ENCODE assay signal across 11 mouse cellular contexts in the genomic region with DNA sequence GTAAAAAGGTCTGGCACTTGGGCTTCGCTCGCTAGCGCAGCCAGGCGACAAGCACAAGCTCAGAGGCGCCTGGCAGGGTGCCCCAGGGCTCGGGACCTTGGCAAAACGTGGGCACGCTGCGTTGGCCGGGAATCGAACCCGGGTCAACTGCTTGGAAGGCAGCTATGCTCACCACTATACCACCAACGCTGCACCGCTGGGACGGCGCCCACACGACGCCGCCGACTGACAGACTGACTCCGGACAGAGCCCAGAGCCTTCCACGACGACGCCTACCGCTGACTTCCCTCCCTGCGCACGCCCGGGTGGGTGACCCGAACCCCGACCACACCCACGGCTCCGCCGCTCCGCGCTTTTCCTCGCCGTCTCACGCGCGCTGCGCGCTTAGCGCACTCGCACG. TPM values are rescaled to one million over a fixed set of nuclear protein-coding genes. Genes with fewer than 3 reads are reported as not detected.
DNase-seq lines count a peak whose midpoint lies in the region; ATAC-seq and TF ChIP-seq lines count a peak whose summit lies in the region.
"Not testable (repeated sequence)": the region's sequence is repeated elsewhere in the genome, so short reads cannot be mapped to it uniquely, and the experiment has no call there.
"Had no signal": no experiment of that assay in that cellular context is flagged by ENCODE, and none has a peak within 500 bp of the region (broad histone marks: within the 10 kb centered on the region; RNA-seq: fewer than 3 reads in every experiment).

No protein-coding gene starts in this region.

- H3K4me3 ChIP-seq in embryonic facial prominence, embryonic 13.5 days; forebrain, postnatal 0 days (ENCODE audit: low read depth, low read length); hindbrain, embryonic 11.5 days (ENCODE audit: low read depth, low read length); intestine, postnatal 0 days (ENCODE audit: low read depth, low read length); liver, embryonic 12.5 days: not testable (repeated sequence)

- not testable (repeated sequence) for DNase-seq in forebrain, postnatal 0 days; hindbrain, embryonic 11.5 days (ENCODE audit: low spot score)

- not testable (repeated sequence) for H3K27ac ChIP-seq in embryonic facial prominence, embryonic 13.5 days; forebrain, postnatal 0 days (ENCODE audit: low read depth, low read length); hindbrain, embryonic 11.5 days (ENCODE audit: low read depth, low read length); intestine, postnatal 0 days (ENCODE audit: low read depth, low read length); liver, embryonic 12.5 days

- not testable (repeated sequence) for H3K9ac ChIP-seq in embryonic facial prominence, embryonic 13.5 days; forebrain, postnatal 0 days; hindbrain, embryonic 11.5 days (ENCODE audit: low read depth, low read length); intestine, postnatal 0 days (ENCODE audit: low read depth, low read length); liver, embryonic 12.5 days

- ATAC-seq in embryonic facial prominence, embryonic 13.5 days (ENCODE audit: insufficient number of reproducible peaks, insufficient read depth, low FRiP score, low TSS enrichment, low read depth): 0 out of 2 replicates have a peak, but pooled peaks have one; percentile 15
- ATAC-seq in forebrain, postnatal 0 days: peak; percentile 64
- ATAC-seq in hindbrain, embryonic 11.5 days (ENCODE audit: low FRiP score): peak; percentile 36
- ATAC-seq in intestine, postnatal 0 days: peak; percentile 55
- peak; percentile 60 for ATAC-seq in liver, embryonic 12.5 days
- ATAC-seq in megakaryocyte, adult 5-6 weeks (ENCODE audit: poor library complexity, severe bottlenecking): peak; percentile 46
- peak; percentile 20 for ATAC-seq in monocyte, adult 5-6 weeks (replicated peaks; ENCODE audit: insufficient number of reproducible peaks, low FRiP score, low TSS enrichment, poor library complexity, severe bottlenecking)

- H3K4me1 ChIP-seq in embryonic facial prominence, embryonic 13.5 days; forebrain, postnatal 0 days (ENCODE audit: insufficient read depth); hindbrain, embryonic 11.5 days (replicated peaks; ENCODE audit: control insufficient read depth, insufficient read depth, low read length); intestine, postnatal 0 days (replicated peaks; ENCODE audit: control insufficient read depth, insufficient read depth, low read length); liver, embryonic 12.5 days: not testable (repeated sequence)

- H3K9me3 ChIP-seq in embryonic facial prominence, embryonic 13.5 days; forebrain, postnatal 0 days (ENCODE audit: low read length); hindbrain, embryonic 11.5 days (ENCODE audit: control insufficient read depth, low read length); intestine, postnatal 0 days (ENCODE audit: control insufficient read depth); liver, embryonic 12.5 days (replicated peaks): not testable (repeated sequence)

- H3K27me3 ChIP-seq in embryonic facial prominence, embryonic 13.5 days: peaks cover 38% of the 10 kb centered on the region
- H3K27me3 ChIP-seq in forebrain, postnatal 0 days (ENCODE audit: insufficient read depth, low read length): not testable (repeated sequence)
- peaks cover 20% of the 10 kb centered on the region for H3K27me3 ChIP-seq in hindbrain, embryonic 11.5 days (ENCODE audit: control insufficient read depth, insufficient read depth, low read length)
- H3K27me3 ChIP-seq in intestine, postnatal 0 days (replicated peaks; ENCODE audit: control insufficient read depth, insufficient read depth, low read length): peaks cover 18% of the 10 kb centered on the region
- H3K27me3 ChIP-seq in liver, embryonic 12.5 days (replicated peaks): peaks cover 43% of the 10 kb centered on the region

- H3K4me2 ChIP-seq in embryonic facial prominence, embryonic 13.5 days; forebrain, postnatal 0 days (ENCODE audit: low read depth); hindbrain, embryonic 11.5 days (replicated peaks; ENCODE audit: low read depth, low read length); intestine, postnatal 0 days (replicated peaks; ENCODE audit: low read depth); liver, embryonic 12.5 days: not testable (repeated sequence)

- no CpG with 5 or more reads among the region's 45 CpGs for WGBS in embryonic facial prominence, embryonic 13.5 days
- WGBS in forebrain, postnatal 0 days: no CpG with 5 or more reads among the region's 45 CpGs
- no CpG with 5 or more reads among the region's 45 CpGs for WGBS in hindbrain, embryonic 11.5 days
- WGBS in intestine, postnatal 0 days: no CpG with 5 or more reads among the region's 45 CpGs
- WGBS in liver, embryonic 12.5 days (ENCODE audit: insufficient replicate concordance): no CpG with 5 or more reads among the region's 45 CpGs

- not testable (repeated sequence) for TF ChIP-seq CTCF in forebrain, postnatal 0 days (IDR thresholded peaks at IDR 0.05; ENCODE audit: low read depth); intestine, postnatal 0 days (IDR thresholded peaks at IDR 0.05; ENCODE audit: low read depth)

- H3K36me3 ChIP-seq in embryonic facial prominence, embryonic 13.5 days; forebrain, postnatal 0 days (ENCODE audit: insufficient read depth); hindbrain, embryonic 11.5 days (ENCODE audit: control insufficient read depth, insufficient read depth, low read length); intestine, postnatal 0 days (ENCODE audit: control insufficient read depth, insufficient read depth); liver, embryonic 12.5 days: not testable (repeated sequence)

RNA-seq across cellular contexts. Expression of a gene that starts 7.5 kb away (rescaled TPM):
- polyA plus RNA-seq in embryonic facial prominence, embryonic 13.5 days (2015; fragmentation: Nextera tagmentation; extraction: Ambion mirVana): 9.4 and 10.1 TPM in 2 replicates
- total RNA-seq in forebrain, postnatal 0 days (2014; rRNA removed): 13.5 and 14.9 TPM in 2 replicates
- 13.9 and 14.6 TPM in 2 replicates for polyA plus RNA-seq in forebrain, postnatal 0 days (2015; fragmentation: Nextera tagmentation; extraction: Ambion mirVana)
- 9.6 TPM in 2 replicates for polyA plus RNA-seq in hindbrain, embryonic 11.5 days (2014; fragmentation: Nextera tagmentation; extraction: Ambion mirVana)
- 13.9 and 15.8 TPM in 2 replicates for polyA plus RNA-seq in intestine, postnatal 0 days (2015; fragmentation: Nextera tagmentation; extraction: Ambion mirVana)
- polyA plus RNA-seq in liver, embryonic 12.5 days (2016; fragmentation: Nextera tagmentation; extraction: Ambion mirVana): 16.1 and 17.0 TPM in 2 replicates
- total RNA-seq in megakaryocyte, adult 5-6 weeks (2015): 499 and 513 TPM in 2 replicates
- total RNA-seq in megakaryocyte, adult 5-6 weeks (2017): 540 and 572 TPM in 2 replicates
- 270 to 442 TPM (median 434 TPM) in 3 replicates for total RNA-seq in monocyte, adult 5-6 weeks (2017)
- polyA plus RNA-seq: C2C12 had no signal

RNA-seq across cellular contexts. Expression of a gene that starts 41.5 kb away (rescaled TPM):
- 1.3 and 2.1 TPM in 2 replicates for polyA plus RNA-seq in embryonic facial prominence, embryonic 13.5 days (2015; fragmentation: Nextera tagmentation; extraction: Ambion mirVana)
- total RNA-seq in forebrain, postnatal 0 days (2014; rRNA removed): 1.7 and 2.4 TPM in 2 replicates
- polyA plus RNA-seq in forebrain, postnatal 0 days (2015; fragmentation: Nextera tagmentation; extraction: Ambion mirVana): 11.7 and 13.7 TPM in 2 replicates
- 8.7 and 10.5 TPM in 2 replicates for polyA plus RNA-seq in hindbrain, embryonic 11.5 days (2014; fragmentation: Nextera tagmentation; extraction: Ambion mirVana)
- 1.9 and 2.9 TPM in 2 replicates for polyA plus RNA-seq in intestine, postnatal 0 days (2015; fragmentation: Nextera tagmentation; extraction: Ambion mirVana)
- 2.1 and 2.3 TPM in 2 replicates for polyA plus RNA-seq in liver, embryonic 12.5 days (2016; fragmentation: Nextera tagmentation; extraction: Ambion mirVana)
- 0.91 and 1.0 TPM in 2 replicates for total RNA-seq in megakaryocyte, adult 5-6 weeks (2015)
- total RNA-seq in megakaryocyte, adult 5-6 weeks (2017): 0.59 TPM in 1 of 2 replicates, not detected in the other
- 1.4 to 6.2 TPM (median 1.6 TPM) in 3 replicates for total RNA-seq in monocyte, adult 5-6 weeks (2017)

RNA-seq across cellular contexts. Expression of a gene that starts 53.5 kb away (rescaled TPM):
- polyA plus RNA-seq in embryonic facial prominence, embryonic 13.5 days (2015; fragmentation: Nextera tagmentation; extraction: Ambion mirVana): 0.41 and 0.55 TPM in 2 replicates
- 0.76 TPM in 1 of 2 replicates, not detected in the other for total RNA-seq in forebrain, postnatal 0 days (2014; rRNA removed)
- 0.44 and 0.67 TPM in 2 replicates for polyA plus RNA-seq in forebrain, postnatal 0 days (2015; fragmentation: Nextera tagmentation; extraction: Ambion mirVana)
- 0.39 and 0.62 TPM in 2 replicates for polyA plus RNA-seq in hindbrain, embryonic 11.5 days (2014; fragmentation: Nextera tagmentation; extraction: Ambion mirVana)
- polyA plus RNA-seq in intestine, postnatal 0 days (2015; fragmentation: Nextera tagmentation; extraction: Ambion mirVana): 2.7 and 3.7 TPM in 2 replicates
- polyA plus RNA-seq in liver, embryonic 12.5 days (2016; fragmentation: Nextera tagmentation; extraction: Ambion mirVana): 1.3 and 2.0 TPM in 2 replicates
- total RNA-seq in megakaryocyte, adult 5-6 weeks (2015): 34.6 and 34.8 TPM in 2 replicates
- total RNA-seq in megakaryocyte, adult 5-6 weeks (2017): 30.0 and 47.4 TPM in 2 replicates
- 364 to 612 TPM (median 571 TPM) in 3 replicates for total RNA-seq in monocyte, adult 5-6 weeks (2017)
- total RNA-seq: gastrocnemius, adult 2 months; layer of hippocampus, postnatal 10 days; left cerebral cortex, postnatal 14 days had no signal
